In the genomic region with DNA sequence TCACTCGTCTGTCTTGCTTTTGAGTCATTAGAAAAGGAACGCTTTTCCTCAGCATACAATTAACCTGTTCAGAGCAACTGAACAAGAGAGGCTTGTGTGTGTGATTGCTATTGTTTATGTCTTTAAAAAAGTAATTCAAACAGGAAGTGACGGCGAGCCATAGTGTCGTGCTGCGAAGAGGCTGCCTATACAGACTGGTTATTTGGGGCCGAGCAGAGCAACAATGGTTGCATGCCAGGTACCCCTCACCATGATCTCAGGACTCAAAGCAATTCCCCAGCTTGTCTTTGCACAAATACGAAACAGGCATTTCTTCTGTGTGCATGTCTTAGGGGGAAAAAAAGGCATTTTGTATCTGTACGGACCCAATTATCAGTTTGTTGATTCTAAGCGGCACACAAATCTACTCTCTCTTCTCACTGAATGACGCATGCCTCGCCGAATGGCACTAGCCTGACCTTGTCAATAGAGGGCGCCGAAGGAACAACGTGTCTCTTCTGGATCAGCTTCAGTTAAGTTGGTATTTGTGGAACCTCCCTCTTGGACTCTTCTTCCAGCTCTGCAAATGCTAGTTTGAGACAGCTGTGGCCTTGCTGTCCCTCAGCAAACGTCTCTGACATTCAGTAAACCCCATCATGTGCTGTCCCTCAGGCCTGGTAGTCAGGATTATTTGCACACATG, we compare ENCODE assay signal across 8 mouse cellular contexts.
DNase-seq lines count a peak whose midpoint lies in the region; ATAC-seq lines count a peak whose summit lies in the region.

No protein-coding gene starts in this region.

- DNase-seq in cerebellum, adult 8-10 months = no peak
- DNase-seq in testis, postnatal 10 days (ENCODE audit: low spot score) = peak; percentile 71

- H3K4me3 ChIP-seq in embryonic facial prominence, embryonic 12.5 days = no peak overlapping the region
- no peak overlapping the region for H3K4me3 ChIP-seq in heart, embryonic 12.5 days
- H3K4me3 ChIP-seq in kidney, embryonic 14.5 days (ENCODE audit: low read length) = no peak overlapping the region
- no peak overlapping the region for H3K4me3 ChIP-seq in limb, embryonic 12.5 days (replicated peaks)
- H3K4me3 ChIP-seq in midbrain, embryonic 15.5 days = no peak overlapping the region

- peak; percentile 40; the same call in 1 of the 2 replicates for ATAC-seq in cerebellum, adult (ENCODE audit: insufficient number of reproducible peaks, low FRiP score, low TSS enrichment)
- no peak for ATAC-seq in embryonic facial prominence, embryonic 12.5 days (ENCODE audit: insufficient number of reproducible peaks, insufficient read depth, low FRiP score, low TSS enrichment)
- ATAC-seq in heart, embryonic 12.5 days (ENCODE audit: insufficient number of reproducible peaks, low FRiP score) = no peak
- ATAC-seq in kidney, embryonic 14.5 days (ENCODE audit: low FRiP score, low TSS enrichment) = peak; percentile 57; the same call in 1 of the 2 replicates
- ATAC-seq in limb, embryonic 12.5 days (ENCODE audit: insufficient number of reproducible peaks, insufficient read depth, low FRiP score, low TSS enrichment, low read depth) = no peak
- peak; percentile 63; the same call in 1 of the 2 replicates for ATAC-seq in midbrain, embryonic 15.5 days (replicated peaks)

- 29% methylated on average over 17 of the region's 17 CpGs for WGBS in embryonic facial prominence, embryonic 12.5 days
- WGBS in heart, embryonic 12.5 days = 33% methylated on average over 17 of the region's 17 CpGs
- 45% methylated on average over 17 of the region's 17 CpGs for WGBS in kidney, embryonic 14.5 days
- WGBS in limb, embryonic 12.5 days = 47% methylated on average over 17 of the region's 17 CpGs
- 40% methylated on average over 17 of the region's 17 CpGs for WGBS in midbrain, embryonic 15.5 days

- no peaks in the 10 kb centered on the region for H3K27me3 ChIP-seq in embryonic facial prominence, embryonic 12.5 days
- no peaks in the 10 kb centered on the region for H3K27me3 ChIP-seq in heart, embryonic 12.5 days (replicated peaks)
- H3K27me3 ChIP-seq in kidney, embryonic 14.5 days (ENCODE audit: control insufficient read depth, insufficient read depth, low read length) = no peaks in the 10 kb centered on the region
- H3K27me3 ChIP-seq in limb, embryonic 12.5 days = no peaks in the 10 kb centered on the region
- H3K27me3 ChIP-seq in midbrain, embryonic 15.5 days (replicated peaks) = no peaks in the 10 kb centered on the region

- H3K9me3 ChIP-seq in embryonic facial prominence, embryonic 12.5 days = no peaks in the 10 kb centered on the region
- H3K9me3 ChIP-seq in heart, embryonic 12.5 days (replicated peaks) = no peaks in the 10 kb centered on the region
- H3K9me3 ChIP-seq in kidney, embryonic 14.5 days (ENCODE audit: control insufficient read depth, low read length) = no peaks in the 10 kb centered on the region
- no peaks in the 10 kb centered on the region for H3K9me3 ChIP-seq in limb, embryonic 12.5 days
- H3K9me3 ChIP-seq in midbrain, embryonic 15.5 days = no peaks in the 10 kb centered on the region

- H3K4me1 ChIP-seq in embryonic facial prominence, embryonic 12.5 days = no peaks in the 10 kb centered on the region
- no peaks in the 10 kb centered on the region for H3K4me1 ChIP-seq in heart, embryonic 12.5 days (replicated peaks)
- no peaks in the 10 kb centered on the region for H3K4me1 ChIP-seq in kidney, embryonic 14.5 days (ENCODE audit: control insufficient read depth, insufficient read depth, low read length)
- H3K4me1 ChIP-seq in limb, embryonic 12.5 days (replicated peaks) = no peaks in the 10 kb centered on the region
- H3K4me1 ChIP-seq in midbrain, embryonic 15.5 days = no peaks in the 10 kb centered on the region

- peak overlapping the region; percentile 19 for H3K4me2 ChIP-seq in embryonic facial prominence, embryonic 12.5 days (replicated peaks)
- H3K4me2 ChIP-seq in heart, embryonic 12.5 days = peak overlapping the region; percentile 44; the same call in 1 of the 2 replicates
- no peak overlapping the region for H3K4me2 ChIP-seq in kidney, embryonic 14.5 days (replicated peaks; ENCODE audit: low read depth, low read length)
- H3K4me2 ChIP-seq in limb, embryonic 12.5 days = 0 out of 2 replicates have a peak overlapping the region, but pooled peaks have one; percentile 30
- H3K4me2 ChIP-seq in midbrain, embryonic 15.5 days = no peak overlapping the region

- H3K27ac ChIP-seq in embryonic facial prominence, embryonic 12.5 days = no peak overlapping the region
- no peak overlapping the region for H3K27ac ChIP-seq in heart, embryonic 12.5 days (ENCODE audit: poor library complexity, severe bottlenecking)
- no peak overlapping the region for H3K27ac ChIP-seq in kidney, embryonic 14.5 days (ENCODE audit: low read depth, low read length)
- no peak overlapping the region for H3K27ac ChIP-seq in limb, embryonic 12.5 days
- H3K27ac ChIP-seq in midbrain, embryonic 15.5 days = no peak overlapping the region

- no peak overlapping the region for H3K9ac ChIP-seq in embryonic facial prominence, embryonic 12.5 days
- H3K9ac ChIP-seq in heart, embryonic 12.5 days = no peak overlapping the region
- no peak overlapping the region for H3K9ac ChIP-seq in kidney, embryonic 14.5 days (ENCODE audit: low read depth, low read length)
- no peak overlapping the region for H3K9ac ChIP-seq in limb, embryonic 12.5 days (replicated peaks)
- no peak overlapping the region for H3K9ac ChIP-seq in midbrain, embryonic 15.5 days

- no peaks in the 10 kb centered on the region for H3K36me3 ChIP-seq in embryonic facial prominence, embryonic 12.5 days
- no peaks in the 10 kb centered on the region for H3K36me3 ChIP-seq in heart, embryonic 12.5 days
- H3K36me3 ChIP-seq in kidney, embryonic 14.5 days (ENCODE audit: control insufficient read depth, insufficient read depth, low read length) = no peaks in the 10 kb centered on the region
- no peaks in the 10 kb centered on the region for H3K36me3 ChIP-seq in limb, embryonic 12.5 days
- H3K36me3 ChIP-seq in midbrain, embryonic 15.5 days (replicated peaks) = no peaks in the 10 kb centered on the region

Comparison
In these comparisons a context has a peak if more than half of its experiments do, and no peak if none do; other contexts are left out.
1. ATAC-seq: peak in cerebellum, adult (single experiment), kidney, embryonic 14.5 days (single experiment) and midbrain, embryonic 15.5 days (single experiment); none in embryonic facial prominence, embryonic 12.5 days (single experiment), heart, embryonic 12.5 days (single experiment) and limb, embryonic 12.5 days (single experiment).
2. H3K4me2 ChIP-seq: peak in embryonic facial prominence, embryonic 12.5 days (single experiment), heart, embryonic 12.5 days (single experiment) and limb, embryonic 12.5 days (single experiment); none in kidney, embryonic 14.5 days (single experiment) and midbrain, embryonic 15.5 days (single experiment).